12 mouse cellular contexts compared by ENCODE assay signal in genomic region chr8:106944756-106945155, GRCm38 (mm10). TPM values are rescaled to one million over a fixed set of nuclear protein-coding genes. Genes with fewer than 3 reads are reported as not detected.
DNase-seq lines count a peak whose midpoint lies in the region; ATAC-seq lines count a peak whose summit lies in the region.
"Had no signal": no experiment of that assay in that cellular context is flagged by ENCODE, and none has a peak within 500 bp of the region (broad histone marks: within the 10 kb centered on the region; RNA-seq: fewer than 3 reads in every experiment).

No protein-coding gene starts in this region.

- H3K4me2 ChIP-seq in heart, embryonic 13.5 days: no peak overlapping the region
- H3K4me2 ChIP-seq: lung, embryonic 15.5 days had no signal

- no peaks in the 10 kb centered on the region for H3K9me3 ChIP-seq in heart, embryonic 13.5 days
- H3K9me3 ChIP-seq: lung, embryonic 15.5 days had no signal

- peaks cover 17% of the 10 kb centered on the region for H3K4me1 ChIP-seq in heart, embryonic 13.5 days

- ATAC-seq in heart, embryonic 13.5 days (ENCODE audit: extremely low read depth, insufficient number of reproducible peaks, low FRiP score, low TSS enrichment): no peak
- no peak for ATAC-seq in megakaryocyte, adult 5-6 weeks (ENCODE audit: poor library complexity, severe bottlenecking)
- ATAC-seq: hindbrain, embryonic 16.5 days; midbrain, embryonic 16.5 days had no signal

- H3K4me3 ChIP-seq in heart, embryonic 13.5 days: no peak overlapping the region
- H3K4me3 ChIP-seq: lung, embryonic 15.5 days had no signal

- WGBS in heart, embryonic 13.5 days: 40% methylated on average over 3 of the region's 3 CpGs

- peak overlapping the region; percentile 39; the same call in 1 of the 2 replicates for H3K27ac ChIP-seq in heart, embryonic 13.5 days (replicated peaks)
- H3K27ac ChIP-seq: lung, embryonic 15.5 days had no signal

- no peaks in the 10 kb centered on the region; the same call in 1 of the 2 replicates for H3K36me3 ChIP-seq in heart, embryonic 13.5 days
- H3K36me3 ChIP-seq: lung, embryonic 15.5 days had no signal

- H3K9ac ChIP-seq in heart, embryonic 13.5 days: peak overlapping the region; percentile 16; the same call in 1 of the 2 replicates
- H3K9ac ChIP-seq: lung, embryonic 15.5 days had no signal

- no peaks in the 10 kb centered on the region for H3K27me3 ChIP-seq in heart, embryonic 13.5 days (replicated peaks)
- H3K27me3 ChIP-seq: lung, embryonic 15.5 days had no signal

- peak; percentile 76 for DNase-seq in gastrocnemius, adult 18-20 months (ENCODE audit: low spot score)
- DNase-seq in gastrocnemius, postnatal 4 days (ENCODE audit: low spot score in 2 of 2): no peak
- peak; percentile 26 for DNase-seq in right cerebral cortex, adult 18-20 months
- DNase-seq in right cerebral cortex, postnatal 10 days (ENCODE audit: low spot score in 2 of 2): no peak
- peak; percentile 57 for DNase-seq in lung, postnatal 36 days
- DNase-seq in embryo, embryonic 9.5 days (ENCODE audit: extremely low spot score): no peak
- DNase-seq: embryo, embryonic 11 days had no signal

RNA-seq across cellular contexts. Expression of gene Sntb2, which starts 9.2 kb away (rescaled TPM):
- 1 to 10 TPM; 4.1 to 4.2 TPM for total RNA-seq in gastrocnemius, adult 18-20 months (2021)
- total RNA-seq in gastrocnemius, postnatal 4 days (2021): 10 to 100 TPM; 32.7 to 38.7 TPM
- polyA plus RNA-seq in heart, embryonic 13.5 days (2015; fragmentation: Nextera tagmentation; extraction: Ambion mirVana): 10.3 and 11.4 TPM in 2 replicates
- total RNA-seq in megakaryocyte, adult 5-6 weeks (2015): 7.7 and 8.5 TPM in 2 replicates
- total RNA-seq in megakaryocyte, adult 5-6 weeks (2017): 12.0 and 13.3 TPM in 2 replicates

RNA-seq across cellular contexts. Expression of gene Utp4, which starts 51.3 kb away (rescaled TPM):
- total RNA-seq in gastrocnemius, adult 18-20 months (2021): 10 to 100 TPM; 20.7 to 21.8 TPM
- 10 to 100 TPM; 20.5 to 25.4 TPM for total RNA-seq in gastrocnemius, postnatal 4 days (2021)
- 43.6 and 47.1 TPM in 2 replicates for polyA plus RNA-seq in heart, embryonic 13.5 days (2015; fragmentation: Nextera tagmentation; extraction: Ambion mirVana)
- total RNA-seq in megakaryocyte, adult 5-6 weeks (2015): 10.0 and 13.9 TPM in 2 replicates
- total RNA-seq in megakaryocyte, adult 5-6 weeks (2017): 9.4 and 11.5 TPM in 2 replicates

Comparison
In these comparisons a context has a peak if more than half of its experiments do, and no peak if none do; other contexts are left out.
1. DNase-seq: peak in gastrocnemius, adult 18-20 months (single experiment), right cerebral cortex, adult 18-20 months (single experiment) and lung, postnatal 36 days (single experiment); none in gastrocnemius, postnatal 4 days (0 of 2), right cerebral cortex, postnatal 10 days (0 of 2) and embryo, embryonic 9.5 days (single experiment).